Mouse (Mus musculus) limb, embryonic 12.5 days (tissue): Measurements from ENCODE around the gene Chrd. TPM values are rescaled to one million over a fixed set of nuclear protein-coding genes. Genes with fewer than 3 reads are reported as not detected.

Source experiments
- ATAC-seq: fragments of 200-750 bp; cut with Nextera tagmentation; 2 replicates; pipeline ENCODE4 v1.8.0; 2017; ENCODE audit warnings: low read depth, moderate TSS enrichment; ENCODE audit not compliant: insufficient number of reproducible peaks, insufficient read depth, low FRiP score, low TSS enrichment
- H3K27ac ChIP-seq: fragments of 300-500 bp; sonication (generic); 2 replicates; pipeline ENCODE4 v1.5.1; 2016; ENCODE audit warnings: mild to moderate bottlenecking, moderate library complexity
- H3K27me3 ChIP-seq: fragments of 300-500 bp; sonication (generic); 2 replicates; pipeline ENCODE4 v1.6.1; 2016; ENCODE audit warnings: mild to moderate bottlenecking, moderate library complexity
- H3K36me3 ChIP-seq: fragments of 300-500 bp; sonication (generic); 2 replicates; pipeline ENCODE4 v1.6.1; 2016; ENCODE audit warnings: mild to moderate bottlenecking, moderate library complexity
- H3K4me1 ChIP-seq: fragments of 300-500 bp; sonication (generic); replicated peaks from 2 replicates; pipeline ENCODE4 v1.6.1; 2016
- H3K4me2 ChIP-seq: fragments of 300-500 bp; sonication (generic); 2 replicates; pipeline ENCODE4 v1.6.1; 2016; ENCODE audit warnings: mild to moderate bottlenecking, moderate library complexity
- H3K4me3 ChIP-seq: fragments of 300-500 bp; sonication (generic); replicated peaks from 2 replicates; pipeline ENCODE4 v1.5.1; 2016; ENCODE audit warnings: mild to moderate bottlenecking
- H3K9ac ChIP-seq: fragments of 300-500 bp; sonication (generic); replicated peaks from 2 replicates; pipeline ENCODE4 v1.6.1; 2016; ENCODE audit warnings: mild to moderate bottlenecking, moderate library complexity
- H3K9me3 ChIP-seq: fragments of 300-500 bp; sonication (generic); 2 replicates; pipeline ENCODE4 v1.6.1; 2016; ENCODE audit warnings: mild to moderate bottlenecking, moderate library complexity
- WGBS: fragments of 180-500 bp; shearing (Covaris S2); methylation state at CpG from one replicate; pipeline ENCODE4 v1.1.7; 2016; 5-methylcytosine and 5-hydroxymethylcytosine counted together
- polyA plus RNA-seq: library from polyadenylated mRNA; unstranded; fragments of >200 nt; fragmentation: Nextera tagmentation; extraction: Ambion mirVana; gene quantifications from 2 replicates; pipeline ENCODE4 v1.2.1, GENCODE M21; 2016

Gene Chrd
- polyA plus RNA-seq, 1 experiment from 2014 or later, result 5.0 TPM

DNA sequence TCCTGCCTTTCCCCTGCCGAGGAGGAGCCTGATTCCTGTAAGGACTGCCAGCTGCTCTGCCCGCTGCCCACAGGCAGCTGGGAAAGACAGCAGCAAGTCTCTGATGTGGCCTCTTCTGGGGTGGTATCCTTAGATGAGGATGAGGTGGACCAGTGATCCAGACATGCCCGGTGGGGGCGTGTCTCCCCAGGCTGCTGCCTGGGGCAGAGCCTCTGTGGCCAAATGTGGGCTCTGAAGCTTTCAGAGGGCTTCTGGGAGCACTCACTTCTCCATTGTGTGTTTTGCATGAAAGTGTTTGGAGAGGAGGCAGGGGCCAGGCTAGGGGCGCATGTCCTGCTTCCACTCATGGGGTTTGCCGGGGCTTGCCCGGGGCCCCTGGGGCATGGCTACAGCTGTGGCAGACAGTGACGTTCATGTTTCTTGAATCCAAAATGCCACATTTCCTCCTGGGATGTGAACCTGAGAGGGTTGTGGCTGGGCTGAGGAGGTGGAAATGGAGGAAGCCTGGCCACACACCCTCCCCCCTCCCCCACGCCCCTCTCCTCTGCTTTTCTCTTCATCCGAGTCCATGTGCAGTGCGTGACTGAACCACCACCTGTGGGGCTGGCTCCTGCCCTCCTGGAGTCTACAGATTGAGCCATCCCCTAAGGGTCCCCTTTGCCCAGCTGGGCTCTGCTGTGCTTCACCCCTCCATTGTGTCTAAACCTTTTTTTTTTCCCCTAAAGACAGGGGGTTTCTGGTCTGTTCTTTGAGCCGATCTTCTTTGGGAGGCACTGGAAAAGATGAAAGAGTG is 31.0 kb upstream of the Chrd start:
- H3K4me3 ChIP-seq, result peak overlapping the region; percentile 13; the same call in 1 of the 2 replicates
- H3K27me3 ChIP-seq, result no peaks in the 10 kb centered on the region
- 15% methylated on average over 12 of the region's 12 CpGs for WGBS
- peaks cover 40% of the 10 kb centered on the region for H3K36me3 ChIP-seq
- no peaks in the 10 kb centered on the region for H3K9me3 ChIP-seq
- H3K4me1 ChIP-seq, result peaks cover 30% of the 10 kb centered on the region
- peak; percentile 39; the same call in 1 of the 2 replicates for ATAC-seq
- H3K9ac ChIP-seq, result peak overlapping the region; percentile 37; the same call in 1 of the 2 replicates
- H3K4me2 ChIP-seq, result peak overlapping the region; percentile 36
- peak overlapping the region; percentile 81 for H3K27ac ChIP-seq

DNA sequence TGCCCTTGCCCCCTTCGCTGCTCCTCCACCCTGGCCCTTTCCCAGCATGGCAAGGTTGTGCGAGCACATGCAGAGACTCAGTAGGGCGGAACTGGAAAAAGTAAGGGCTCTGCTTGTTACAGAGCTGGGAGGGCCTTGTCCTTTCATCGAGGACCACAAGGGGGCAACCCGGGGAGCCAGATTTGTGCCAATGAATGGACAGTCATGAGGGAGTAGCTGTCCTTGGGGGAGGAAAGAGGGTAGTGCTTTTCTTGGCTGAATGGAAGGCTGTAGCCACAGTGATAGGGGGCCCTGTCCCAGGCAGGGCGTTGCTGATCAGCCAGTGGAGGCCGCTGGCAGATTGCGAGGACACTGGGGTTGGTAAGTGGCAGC is 30.4 kb upstream of the Chrd start:
- H3K4me1 ChIP-seq, result peaks cover 30% of the 10 kb centered on the region
- H3K36me3 ChIP-seq, result peaks cover 46% of the 10 kb centered on the region
- no peak overlapping the region for H3K9ac ChIP-seq
- peak overlapping the region; percentile 81 for H3K27ac ChIP-seq
- H3K27me3 ChIP-seq, result no peaks in the 10 kb centered on the region
- 0 out of 2 replicates have a peak overlapping the region, but pooled peaks have one; percentile 36 for H3K4me2 ChIP-seq
- 10% methylated on average over 8 of the region's 8 CpGs for WGBS
- H3K9me3 ChIP-seq, result no peaks in the 10 kb centered on the region
- H3K4me3 ChIP-seq, result no peak overlapping the region
- peak; percentile 53; the same call in 1 of the 2 replicates for ATAC-seq

DNA sequence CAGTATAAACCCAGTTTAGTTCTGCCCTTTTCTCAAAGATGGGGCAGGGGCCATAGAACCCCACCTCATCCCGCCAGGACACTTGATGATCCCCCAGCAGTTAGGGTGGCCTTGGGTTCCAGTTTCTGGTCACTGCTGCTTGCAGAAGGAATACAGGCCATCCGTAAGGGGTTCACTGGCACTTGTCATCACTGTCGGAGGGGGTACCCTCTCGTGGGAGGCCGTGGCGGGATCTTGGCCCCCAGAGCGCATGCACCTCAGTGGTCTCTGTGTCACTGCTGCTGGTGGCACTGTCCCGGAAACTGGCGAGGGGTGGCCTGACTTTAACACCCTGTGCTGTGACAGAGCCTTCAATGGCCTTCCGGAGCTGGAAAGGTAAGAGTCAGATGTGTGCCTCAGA is 29.9 kb upstream of the Chrd start:
- no peak overlapping the region for H3K9ac ChIP-seq
- no peak overlapping the region for H3K4me2 ChIP-seq
- H3K27ac ChIP-seq, result no peak overlapping the region
- no peaks in the 10 kb centered on the region for H3K9me3 ChIP-seq
- H3K4me1 ChIP-seq, result peaks cover 30% of the 10 kb centered on the region
- H3K36me3 ChIP-seq, result peaks cover 52% of the 10 kb centered on the region
- 92% methylated on average over 10 of the region's 10 CpGs for WGBS
- no peaks in the 10 kb centered on the region for H3K27me3 ChIP-seq
- ATAC-seq, result no peak
- no peak overlapping the region for H3K4me3 ChIP-seq

DNA sequence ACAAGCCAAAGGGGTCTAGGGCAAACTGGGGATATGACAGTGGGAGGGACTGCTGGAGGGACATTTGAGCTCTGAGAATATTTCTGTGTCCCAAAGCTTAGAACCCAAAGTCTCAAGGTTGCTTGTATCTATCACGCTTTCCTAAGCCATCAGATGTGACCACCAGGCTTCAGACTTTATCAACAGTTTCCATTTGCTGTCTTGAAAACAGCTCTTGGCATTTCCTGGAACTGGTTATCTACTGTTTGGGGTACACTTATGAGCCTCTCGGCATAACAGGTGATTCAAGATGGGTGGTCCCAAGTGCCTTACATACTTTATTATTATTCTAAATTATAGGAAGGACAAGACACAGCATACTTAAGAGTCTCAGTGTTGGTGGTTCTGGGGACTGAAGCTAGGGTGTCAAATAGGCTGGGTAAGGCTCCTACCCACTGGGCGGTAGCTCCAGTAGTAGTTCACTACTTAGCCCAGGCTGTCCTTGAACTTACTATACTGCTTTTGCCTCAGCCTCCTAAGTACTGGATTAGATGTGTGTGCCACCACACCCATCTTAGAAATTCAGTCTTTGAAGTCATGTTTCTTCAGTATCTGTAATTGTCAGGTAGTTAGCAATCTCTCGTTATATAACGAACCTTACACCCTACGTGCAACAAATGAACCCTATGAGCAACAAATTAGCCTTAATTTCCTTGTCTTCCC is 29.1 kb upstream of the Chrd start:
- H3K36me3 ChIP-seq, result peaks cover 60% of the 10 kb centered on the region
- H3K9ac ChIP-seq, result no peak overlapping the region
- H3K27ac ChIP-seq, result no peak overlapping the region
- H3K9me3 ChIP-seq, result no peaks in the 10 kb centered on the region
- WGBS, result 81% methylated on average over 6 of the region's 6 CpGs
- H3K4me1 ChIP-seq, result peaks cover 30% of the 10 kb centered on the region
- no peak for ATAC-seq
- no peak overlapping the region for H3K4me2 ChIP-seq
- H3K4me3 ChIP-seq, result no peak overlapping the region
- no peaks in the 10 kb centered on the region for H3K27me3 ChIP-seq

DNA sequence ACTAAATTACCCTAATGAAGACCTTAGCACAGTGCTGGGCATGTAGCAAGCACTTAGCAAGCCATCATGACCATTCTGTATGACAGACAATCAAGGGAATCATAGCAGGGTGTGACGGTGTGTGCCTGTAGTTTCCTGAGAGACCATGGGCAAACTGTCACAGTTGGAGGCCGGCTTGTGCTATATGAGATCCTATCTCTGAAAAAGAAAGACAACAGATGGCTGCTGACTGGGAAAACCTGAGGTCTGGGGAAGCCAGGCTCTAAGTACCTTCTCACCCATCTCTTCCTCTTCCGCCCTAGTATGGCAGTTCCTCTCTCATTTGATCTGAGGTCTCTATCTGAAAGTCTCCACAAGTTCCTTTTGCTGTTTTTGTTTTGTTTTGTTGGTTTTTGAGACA is 27.1 kb upstream of the Chrd start:
- H3K27ac ChIP-seq, result no peak overlapping the region
- no peaks in the 10 kb centered on the region for H3K9me3 ChIP-seq
- no peak for ATAC-seq
- WGBS, result 88% methylated on average over 3 of the region's 3 CpGs
- H3K36me3 ChIP-seq, result peaks cover 74% of the 10 kb centered on the region
- peaks cover 16% of the 10 kb centered on the region for H3K4me1 ChIP-seq
- H3K4me3 ChIP-seq, result no peak overlapping the region
- no peak overlapping the region for H3K4me2 ChIP-seq
- H3K9ac ChIP-seq, result no peak overlapping the region
- H3K27me3 ChIP-seq, result no peaks in the 10 kb centered on the region

DNA sequence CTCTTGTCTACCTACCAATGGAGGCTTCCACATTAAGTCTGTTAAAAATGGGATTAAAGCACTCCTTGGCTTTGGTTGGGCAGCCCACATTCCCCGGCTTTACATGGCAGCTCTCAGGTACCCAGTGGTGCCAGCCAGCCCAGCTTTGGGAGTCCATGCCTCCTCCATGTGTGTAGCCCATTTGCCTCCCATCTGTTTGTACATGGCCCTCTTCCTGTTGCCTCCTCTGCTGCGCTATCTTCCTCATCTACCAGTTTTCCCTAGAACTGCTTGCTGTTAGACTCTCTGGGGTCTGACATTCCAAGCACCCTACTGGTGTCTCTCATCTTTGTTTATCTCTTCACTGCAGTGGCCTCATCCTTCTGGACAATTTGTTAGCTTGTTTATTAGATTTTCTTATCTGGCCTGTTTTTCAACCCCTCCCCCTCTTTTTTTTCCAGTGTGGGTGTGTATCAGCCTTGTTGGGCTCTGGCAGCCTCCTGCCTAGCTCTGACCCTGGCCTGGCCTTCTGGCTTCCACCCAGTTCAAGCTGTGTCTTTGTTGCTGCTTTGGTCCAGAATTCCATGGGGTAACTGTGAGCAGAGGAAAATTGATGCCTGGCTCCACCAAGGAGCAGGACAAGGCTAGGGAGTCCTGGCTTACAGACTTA is 26.4 kb upstream of the Chrd start:
- H3K4me3 ChIP-seq, result no peak overlapping the region
- WGBS, result 93% methylated on average over 2 of the region's 2 CpGs
- no peaks in the 10 kb centered on the region for H3K9me3 ChIP-seq
- ATAC-seq, result no peak
- H3K9ac ChIP-seq, result no peak overlapping the region
- no peak overlapping the region for H3K4me2 ChIP-seq
- H3K27ac ChIP-seq, result no peak overlapping the region
- H3K27me3 ChIP-seq, result no peaks in the 10 kb centered on the region
- peaks cover 12% of the 10 kb centered on the region for H3K4me1 ChIP-seq
- peaks cover 81% of the 10 kb centered on the region for H3K36me3 ChIP-seq

DNA sequence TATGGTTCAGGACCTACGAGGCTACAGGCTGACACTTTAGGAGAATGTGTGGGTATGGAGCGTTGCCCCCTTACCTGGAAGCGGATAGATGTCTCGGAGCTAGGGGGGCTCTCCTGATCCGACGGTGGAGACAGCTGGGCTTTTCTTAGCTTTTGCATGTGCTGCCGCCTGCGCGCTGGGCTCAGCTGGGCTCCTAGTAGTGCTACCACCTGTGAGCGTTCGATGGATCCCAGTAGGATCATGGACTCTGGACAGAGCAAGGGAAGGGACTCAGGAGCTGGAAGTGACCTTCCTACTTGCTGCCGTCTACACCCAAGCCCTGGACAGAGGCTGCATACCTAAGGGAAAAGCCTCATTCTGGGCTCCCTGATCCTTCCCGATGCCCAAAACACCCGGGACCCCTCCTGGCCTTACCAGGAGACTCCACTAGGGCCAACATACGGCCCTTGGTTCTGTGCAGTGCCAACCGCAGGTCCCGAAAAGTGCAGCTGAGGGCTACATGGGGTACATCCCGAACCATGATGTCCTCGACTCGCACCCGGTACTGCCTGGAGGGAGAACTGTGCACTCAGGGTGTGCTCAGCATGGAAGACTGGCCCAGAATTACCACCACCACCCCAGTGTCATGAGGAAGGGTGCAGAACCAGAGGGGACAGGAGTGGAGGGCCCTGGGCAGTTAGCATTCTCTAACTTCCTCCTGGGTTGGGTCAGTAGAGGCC is 24.5 kb upstream of the Chrd start:
- Histone ChIP-seq H3K27me3 (no peaks in the 10 kb centered on the region), H3K9me3 (no peaks in the 10 kb centered on the region), H3K9ac (no peak overlapping the region), H3K4me2 (no peak overlapping the region), H3K27ac (no peak overlapping the region), H3K36me3 (peaks cover 95% of the 10 kb centered on the region), H3K4me3 (no peak overlapping the region), H3K4me1 (no peaks in the 10 kb centered on the region)
- no peak for ATAC-seq
- WGBS, result 91% methylated on average over 21 of the region's 21 CpGs

DNA sequence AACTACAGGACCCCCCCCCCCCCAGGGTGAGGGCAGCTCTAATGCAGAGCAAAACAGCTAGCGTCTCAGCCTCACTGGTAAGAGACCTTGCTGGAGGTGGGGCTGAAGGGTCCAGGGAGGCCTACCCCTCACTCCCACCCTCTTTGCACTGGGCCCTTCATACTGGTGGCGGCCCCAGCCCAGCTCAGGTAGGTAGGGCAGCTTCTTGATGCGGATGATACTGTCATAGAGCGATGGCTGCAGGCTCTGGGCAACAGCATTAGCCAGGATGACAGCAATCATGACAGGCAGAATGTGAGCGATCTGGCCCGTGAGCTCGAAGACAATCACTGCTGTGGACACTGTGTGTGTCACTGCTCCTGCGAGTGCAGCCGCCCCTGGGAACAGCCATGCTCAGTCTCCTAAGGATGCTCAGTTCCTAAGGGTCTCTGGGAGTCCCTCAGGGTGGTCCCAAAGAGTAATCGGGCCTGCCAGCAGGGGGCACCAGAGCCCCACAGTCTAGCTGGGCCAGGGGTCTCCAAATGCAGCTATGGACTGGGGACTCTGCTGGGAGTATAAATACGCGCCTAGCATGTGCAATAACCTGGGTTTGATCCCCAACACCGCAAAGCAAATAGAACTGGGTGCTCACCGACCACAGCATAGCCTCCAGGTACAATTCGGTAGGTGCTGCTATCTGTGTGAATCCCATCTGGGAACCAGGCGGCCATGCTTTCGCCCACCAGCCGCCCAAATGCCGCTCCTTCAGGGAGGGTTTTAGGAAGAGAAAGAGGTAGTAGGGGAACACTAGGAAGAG is 23.8 kb upstream of the Chrd start:
- Histone ChIP-seq H3K9me3 (no peaks in the 10 kb centered on the region), H3K9ac (no peak overlapping the region), H3K36me3 (peaks cover 93% of the 10 kb centered on the region), H3K4me3 (no peak overlapping the region), H3K4me1 (peaks cover 6% of the 10 kb centered on the region), H3K4me2 (no peak overlapping the region), H3K27ac (no peak overlapping the region), H3K27me3 (no peaks in the 10 kb centered on the region)
- ATAC-seq, result peak; percentile 46
- 79% methylated on average over 19 of the region's 19 CpGs for WGBS

DNA sequence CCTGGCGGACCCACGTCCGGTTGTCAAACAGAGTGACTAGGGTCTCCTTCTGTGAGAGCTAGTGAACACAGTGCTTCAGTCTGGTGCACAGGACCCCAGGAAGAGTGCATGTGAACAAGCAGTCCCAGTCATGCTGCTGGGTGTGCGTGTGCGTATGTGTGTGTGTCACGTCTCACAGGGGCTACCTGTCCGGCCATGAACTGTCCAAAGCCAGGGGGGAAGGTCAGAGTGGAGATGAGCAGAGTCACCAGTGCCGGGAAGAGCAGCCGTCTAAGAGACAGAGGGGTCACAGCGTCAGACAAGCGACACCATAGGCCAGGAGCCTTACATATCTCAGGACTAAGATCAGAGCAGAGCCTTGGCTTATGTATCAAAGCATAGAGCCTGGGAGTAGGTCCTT is 22.6 kb upstream of the Chrd start:
- H3K9me3 ChIP-seq, result no peaks in the 10 kb centered on the region
- no peak overlapping the region for H3K4me3 ChIP-seq
- H3K36me3 ChIP-seq, result peaks cover 82% of the 10 kb centered on the region
- peaks cover 19% of the 10 kb centered on the region for H3K4me1 ChIP-seq
- H3K27me3 ChIP-seq, result no peaks in the 10 kb centered on the region
- no peak for ATAC-seq
- WGBS, result 93% methylated on average over 11 of the region's 11 CpGs
- no peak overlapping the region for H3K27ac ChIP-seq
- H3K4me2 ChIP-seq, result no peak overlapping the region
- H3K9ac ChIP-seq, result no peak overlapping the region

DNA sequence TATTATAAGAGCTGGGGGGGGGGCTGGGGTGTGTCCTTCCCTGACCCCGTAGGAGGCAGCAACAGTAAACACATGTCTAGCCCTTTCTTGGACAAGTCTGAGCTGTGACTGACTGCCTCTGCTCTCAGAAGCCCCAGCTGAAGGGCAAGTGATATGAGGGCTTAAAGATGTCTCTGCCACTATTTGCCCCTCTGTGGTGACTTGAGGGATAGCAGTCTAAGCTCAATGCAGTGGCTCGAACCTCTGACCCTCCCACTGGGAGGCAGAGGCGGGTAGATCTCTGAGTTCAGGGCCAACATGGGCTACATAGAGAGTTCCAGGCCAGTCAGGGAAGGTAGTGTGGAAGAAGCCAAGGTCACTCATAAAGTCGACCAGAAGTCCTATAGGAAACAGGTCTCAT is 22.1 kb upstream of the Chrd start:
- Histone ChIP-seq H3K27ac (no peak overlapping the region), H3K4me3 (no peak overlapping the region), H3K9me3 (no peaks in the 10 kb centered on the region), H3K4me2 (no peak overlapping the region), H3K36me3 (peaks cover 78% of the 10 kb centered on the region), H3K4me1 (peaks cover 22% of the 10 kb centered on the region), H3K9ac (no peak overlapping the region), H3K27me3 (no peaks in the 10 kb centered on the region)
- ATAC-seq, result no peak
- 84% methylated on average over 4 of the region's 4 CpGs for WGBS
